30 mouse cellular contexts compared by ENCODE assay signal in genomic region chr11:106527926-106528325, GRCm38 (mm10). TPM values are rescaled to one million over a fixed set of nuclear protein-coding genes. Genes with fewer than 3 reads are reported as not detected.
DNase-seq lines count a peak whose midpoint lies in the region; ATAC-seq and TF ChIP-seq lines count a peak whose summit lies in the region.
"Had no signal": no experiment of that assay in that cellular context is flagged by ENCODE, and none has a peak within 500 bp of the region (broad histone marks: within the 10 kb centered on the region; RNA-seq: fewer than 3 reads in every experiment).

No protein-coding gene starts in this region.

- no peaks in the 10 kb centered on the region for H3K27me3 ChIP-seq in liver, embryonic 15.5 days
- no peaks in the 10 kb centered on the region for H3K27me3 ChIP-seq in liver, postnatal 0 days (ENCODE audit: insufficient read depth, low read length)
- peaks cover 3% of the 10 kb centered on the region; the same call in 1 of the 2 replicates for H3K27me3 ChIP-seq in hindbrain, embryonic 10.5 days (ENCODE audit: insufficient read depth, poor library complexity, severe bottlenecking)
- H3K27me3 ChIP-seq: embryonic facial prominence, embryonic 13.5 days; forebrain, embryonic 13.5 days; heart, embryonic 15.5 days had no signal

- no peak for ATAC-seq in liver, embryonic 15.5 days (ENCODE audit: insufficient read depth)
- ATAC-seq in liver, postnatal 0 days, result no peak
- ATAC-seq: forebrain, embryonic 13.5 days; forebrain, embryonic 16.5 days; hindbrain, postnatal 0 days; inflammation-experienced regulatory T-cells, adult 6 months had no signal

- no peak for TF ChIP-seq EP300 in liver, postnatal 0 days (IDR thresholded peaks at IDR 0.05; ENCODE audit: low read depth)

- no peak for DNase-seq in layer of hippocampus, adult 2 months (ENCODE audit: low spot score in 2 of 2)
- DNase-seq in layer of hippocampus, postnatal 25 days (ENCODE audit: extremely low spot score in 1 of 2, low spot score in 1 of 2), result no peak
- no peak for DNase-seq in liver, postnatal 0 days
- peak; percentile 38 for DNase-seq in fibroblast of lung, adult 2 months (ENCODE audit: low read depth)
- no peak for DNase-seq in hindbrain, embryonic 10.5 days (ENCODE audit: low spot score)
- no peak for DNase-seq in cerebellum, postnatal 36 days
- DNase-seq: adrenal gland, adult 2 months; adrenal gland, postnatal 14 days; cerebellum, adult 11 months; cerebellum, adult 2 months; cerebellum, adult 9-11 months; cerebellum, postnatal 25 days; embryo, embryonic 11 days; gastrocnemius, postnatal 10 days; gastrocnemius, postnatal 36 days; heart, adult 2 months; heart, postnatal 10 days; heart, postnatal 36 days had no signal

- H3K9me3 ChIP-seq in liver, embryonic 15.5 days (replicated peaks), result no peaks in the 10 kb centered on the region
- no peaks in the 10 kb centered on the region for H3K9me3 ChIP-seq in liver, postnatal 0 days (ENCODE audit: low read length)
- H3K9me3 ChIP-seq in hindbrain, embryonic 10.5 days, result no peaks in the 10 kb centered on the region
- H3K9me3 ChIP-seq: embryonic facial prominence, embryonic 10.5 days; embryonic facial prominence, embryonic 13.5 days; forebrain, embryonic 10.5 days; forebrain, embryonic 13.5 days; heart, embryonic 10.5 days; heart, embryonic 15.5 days had no signal

- peaks cover 19% of the 10 kb centered on the region for H3K4me1 ChIP-seq in liver, embryonic 15.5 days (replicated peaks)
- peaks cover 11% of the 10 kb centered on the region for H3K4me1 ChIP-seq in liver, postnatal 0 days (ENCODE audit: insufficient read depth)
- peaks cover 43% of the 10 kb centered on the region for H3K4me1 ChIP-seq in hindbrain, embryonic 10.5 days (replicated peaks)
- H3K4me1 ChIP-seq: forebrain, embryonic 13.5 days; heart, embryonic 15.5 days had no signal

- H3K4me2 ChIP-seq in liver, embryonic 15.5 days, result no peak overlapping the region
- no peak overlapping the region for H3K4me2 ChIP-seq in liver, postnatal 0 days (ENCODE audit: low read depth, low read length)
- H3K4me2 ChIP-seq: embryonic facial prominence, embryonic 13.5 days; forebrain, embryonic 13.5 days; heart, embryonic 15.5 days; hindbrain, embryonic 14.5 days had no signal

- 26% methylated on average over 1 of the region's 1 CpGs for WGBS in liver, embryonic 15.5 days (ENCODE audit: insufficient replicate concordance)
- WGBS in liver, postnatal 0 days (ENCODE audit: insufficient replicate concordance), result 35% methylated on average over 1 of the region's 1 CpGs
- WGBS in hindbrain, embryonic 10.5 days, result 29% methylated on average over 1 of the region's 1 CpGs

- peaks cover 25% of the 10 kb centered on the region for H3K36me3 ChIP-seq in liver, embryonic 15.5 days (replicated peaks)
- H3K36me3 ChIP-seq in liver, postnatal 0 days (replicated peaks; ENCODE audit: insufficient read depth, low read length), result peaks cover 20% of the 10 kb centered on the region
- H3K36me3 ChIP-seq in hindbrain, embryonic 10.5 days, result 0 out of 2 replicates have a peak, but pooled peaks cover 3% of the 10 kb centered on the region
- H3K36me3 ChIP-seq: heart, embryonic 15.5 days had no signal

- H3K4me3 ChIP-seq in layer of hippocampus, adult 2 months, result no peak overlapping the region
- H3K4me3 ChIP-seq in liver, embryonic 15.5 days (replicated peaks), result no peak overlapping the region
- no peak overlapping the region for H3K4me3 ChIP-seq in liver, postnatal 0 days (ENCODE audit: low read depth, low read length)
- H3K4me3 ChIP-seq in hindbrain, embryonic 10.5 days, result no peak overlapping the region
- H3K4me3 ChIP-seq: embryonic facial prominence, embryonic 10.5 days; embryonic facial prominence, embryonic 13.5 days; erythroblast, embryonic 14.5 days; forebrain, embryonic 10.5 days; forebrain, embryonic 13.5 days; heart, adult 2 months; heart, embryonic 10.5 days; heart, embryonic 15.5 days had no signal

- no peak for TF ChIP-seq CTCF in layer of hippocampus, adult 2 months (conservative IDR thresholded peaks at IDR 0.05)
- TF ChIP-seq CTCF in liver, postnatal 0 days (IDR thresholded peaks at IDR 0.05; ENCODE audit: low read depth), result no peak

- H3K27ac ChIP-seq in layer of hippocampus, adult 2 months, result peak overlapping the region; percentile 36; the same call in 1 of the 2 replicates
- H3K27ac ChIP-seq in liver, embryonic 15.5 days (replicated peaks), result 0 out of 2 replicates have a peak overlapping the region, but pooled peaks have one; percentile 12
- no peak overlapping the region for H3K27ac ChIP-seq in liver, postnatal 0 days (ENCODE audit: low read depth)
- H3K27ac ChIP-seq in hindbrain, embryonic 10.5 days, result no peak overlapping the region
- H3K27ac ChIP-seq: embryonic facial prominence, embryonic 13.5 days; forebrain, embryonic 10.5 days; forebrain, embryonic 13.5 days; heart, adult 2 months; heart, embryonic 10.5 days; heart, embryonic 15.5 days; hindbrain, embryonic 14.5 days; hindbrain, postnatal 0 days had no signal

- H3K9ac ChIP-seq in liver, embryonic 15.5 days, result no peak overlapping the region
- no peak overlapping the region for H3K9ac ChIP-seq in liver, postnatal 0 days (replicated peaks)
- H3K9ac ChIP-seq: forebrain, embryonic 13.5 days; heart, embryonic 15.5 days; hindbrain, embryonic 14.5 days had no signal

RNA-seq across cellular contexts. Expression of gene Ern1, which starts 40.3 kb away (rescaled TPM):
- total RNA-seq in layer of hippocampus, adult 2 months (2021), result 10 to 100 TPM; 11.2 to 11.8 TPM
- 1 to 10 TPM; 8.9 TPM for total RNA-seq in layer of hippocampus, postnatal 25 days (2021)
- polyA plus RNA-seq in liver, embryonic 15.5 days (2015; fragmentation: Nextera tagmentation; extraction: Ambion mirVana), result 4.1 and 5.8 TPM in 2 replicates
- polyA plus RNA-seq in liver, postnatal 0 days (2015; fragmentation: Nextera tagmentation; extraction: Ambion mirVana), result 1.9 and 2.9 TPM in 2 replicates
- polyA plus RNA-seq in hindbrain, embryonic 10.5 days (2016; fragmentation: Nextera tagmentation; extraction: Ambion mirVana), result 6.3 and 7.1 TPM in 2 replicates

Comparison
In these comparisons a context has a peak if more than half of its experiments do, and no peak if none do; other contexts are left out.
1. H3K27ac ChIP-seq: peak in layer of hippocampus, adult 2 months (single experiment) and liver, embryonic 15.5 days (single experiment); none in liver, postnatal 0 days (single experiment) and hindbrain, embryonic 10.5 days (single experiment).